Mouse (Mus musculus) ovary, adult 18-20 months (tissue): Measurements from ENCODE around the gene Rtn4rl1.

Source experiments
- DNase-seq: peaks from one replicate; pipeline ENCODE4 v3.0.0; 2022; ENCODE audit warnings: low spot score, mixed read lengths

Rtn4rl1 gene

DNA sequence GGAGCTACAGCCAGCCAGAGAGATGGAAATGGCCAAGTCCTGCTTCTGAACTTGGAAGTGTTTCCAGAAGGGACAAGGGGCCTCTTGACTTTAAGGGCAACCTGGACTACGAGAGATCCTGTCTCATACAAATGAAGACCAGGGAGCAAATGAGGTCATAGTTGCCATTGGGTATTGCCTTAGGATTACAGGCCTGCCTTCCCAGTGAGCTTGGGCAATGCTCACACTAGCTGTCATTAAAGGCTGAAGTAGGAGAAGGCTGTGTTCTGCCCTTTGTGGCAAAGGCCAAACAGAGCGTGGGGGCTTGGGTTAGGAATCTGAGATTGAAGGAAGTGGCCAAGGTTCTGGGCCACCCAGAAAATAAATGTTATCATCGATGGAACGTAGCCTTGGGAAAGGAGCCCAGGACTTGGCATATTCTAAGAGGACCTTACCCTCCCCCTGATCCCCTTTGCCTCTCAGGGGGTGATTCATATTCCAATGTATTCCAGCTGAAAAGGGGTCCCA is 57.5 kb downstream of the Rtn4rl1 start:
- DNase-seq, result peak; percentile 66

DNA sequence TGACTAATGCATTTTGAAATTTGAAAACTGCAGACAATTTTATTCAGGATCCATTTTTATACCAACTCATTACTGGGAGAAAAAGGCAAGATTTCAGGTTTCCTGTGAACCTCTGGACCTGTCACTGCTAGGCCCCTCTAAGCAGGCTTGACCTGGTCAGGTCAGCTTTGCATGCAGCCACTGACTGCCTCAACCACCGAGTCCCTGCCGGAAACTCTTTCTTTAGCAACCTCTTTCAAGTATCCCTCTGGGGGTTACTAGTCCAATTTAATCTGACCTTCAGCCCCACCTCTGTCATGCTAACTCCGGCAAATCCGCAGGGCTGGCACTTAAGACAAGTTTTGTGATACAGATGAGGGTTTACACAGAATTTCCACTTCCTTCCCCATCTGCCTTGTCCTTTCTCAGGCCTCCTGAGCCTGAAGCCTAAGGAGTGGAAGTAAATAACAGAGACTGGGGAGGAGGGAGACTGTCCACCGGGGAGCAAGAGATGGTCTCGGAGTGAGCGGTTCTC is 58.0 kb downstream of the Rtn4rl1 start:
- no peak for DNase-seq

- DNase-seq, result peak; percentile 58
These were observed 60.8 kb downstream of the Rtn4rl1 start for GRCm38 (mm10) chr11:75254252-75254912.

DNA sequence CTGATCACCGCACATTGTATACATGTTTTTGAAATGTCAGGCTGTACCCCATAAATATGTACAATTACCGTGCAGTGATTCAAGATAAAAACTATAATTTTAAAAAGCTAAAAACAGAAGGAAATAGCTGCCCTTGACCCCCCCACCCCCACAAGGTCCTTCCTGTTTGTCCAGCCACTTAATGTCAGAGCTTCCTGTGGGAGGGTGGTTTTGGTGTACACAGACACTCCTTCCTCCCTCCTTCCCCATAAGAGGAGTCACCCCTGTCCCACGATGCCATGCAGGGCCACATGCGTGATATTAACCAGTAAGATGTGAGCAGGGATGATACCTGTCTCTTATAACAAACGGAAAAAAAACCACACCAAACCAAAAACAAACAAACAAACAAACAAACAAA is 61.7 kb downstream of the Rtn4rl1 start:
- no peak for DNase-seq

DNA sequence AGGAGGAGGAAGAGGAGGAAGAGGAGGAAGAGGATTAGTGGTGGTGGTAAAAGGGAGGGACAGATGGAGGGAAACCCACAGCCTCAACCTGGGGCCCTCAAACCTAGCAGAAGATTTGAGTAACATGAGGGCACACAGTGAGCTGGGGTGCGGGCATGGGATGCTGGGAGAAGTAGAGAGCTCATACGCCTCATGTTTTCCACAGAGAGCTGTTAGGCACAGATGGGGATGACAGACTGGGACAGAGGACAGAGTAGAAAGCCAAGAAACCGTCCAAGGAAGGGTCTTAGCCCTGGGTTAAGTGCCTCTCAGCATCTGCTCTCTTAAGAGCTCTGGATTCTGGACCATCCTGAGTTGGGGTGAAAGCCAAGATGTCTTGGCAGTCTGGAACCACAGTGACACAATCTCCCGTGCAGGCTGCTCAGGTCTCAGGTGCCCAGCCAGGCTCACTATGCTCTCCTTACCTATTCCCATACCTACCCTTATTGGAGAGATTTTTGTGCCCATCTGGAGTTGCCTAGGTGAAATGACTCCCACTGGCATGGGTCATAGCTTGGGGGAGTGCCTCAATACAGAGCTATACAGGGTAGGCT is 63.6 kb downstream of the Rtn4rl1 start:
- no peak for DNase-seq

- peak; percentile 69 for DNase-seq
These were observed 65.8 kb downstream of the Rtn4rl1 start for GRCm38 (mm10) chr11:75259416-75259815.

DNA sequence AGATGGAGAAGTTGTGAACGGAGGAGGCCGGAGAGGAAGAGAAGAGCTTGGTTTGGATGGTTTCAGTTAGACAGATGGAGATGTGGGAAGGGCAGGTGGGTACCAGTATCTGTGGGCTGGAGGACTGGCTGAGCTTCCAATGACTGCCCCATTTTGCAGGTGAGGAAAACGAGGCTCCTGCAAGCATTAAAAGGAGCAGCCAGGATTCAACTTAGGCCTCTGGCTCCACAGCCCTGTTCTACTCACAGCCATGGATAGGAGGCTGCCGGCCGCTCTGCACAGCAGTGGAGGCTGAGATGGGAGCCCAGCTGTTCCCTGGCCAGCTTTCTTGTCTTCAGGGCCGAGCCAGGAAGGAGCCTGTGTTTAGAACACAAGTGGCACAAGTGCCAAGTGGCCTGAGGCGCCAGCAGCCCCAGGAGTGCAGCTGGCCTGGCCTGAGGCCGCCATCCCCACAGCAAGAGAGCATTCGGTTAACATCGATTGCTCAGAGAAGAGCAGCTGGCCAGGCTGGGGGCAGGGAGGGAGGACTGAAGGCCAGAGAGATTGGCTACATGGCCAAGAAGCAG is 66.5 kb downstream of the Rtn4rl1 start:
- DNase-seq, result peak; percentile 60

- no peak for DNase-seq
These were observed 67.4 kb downstream of the Rtn4rl1 start for GRCm38 (mm10) chr11:75261016-75261415.

DNA sequence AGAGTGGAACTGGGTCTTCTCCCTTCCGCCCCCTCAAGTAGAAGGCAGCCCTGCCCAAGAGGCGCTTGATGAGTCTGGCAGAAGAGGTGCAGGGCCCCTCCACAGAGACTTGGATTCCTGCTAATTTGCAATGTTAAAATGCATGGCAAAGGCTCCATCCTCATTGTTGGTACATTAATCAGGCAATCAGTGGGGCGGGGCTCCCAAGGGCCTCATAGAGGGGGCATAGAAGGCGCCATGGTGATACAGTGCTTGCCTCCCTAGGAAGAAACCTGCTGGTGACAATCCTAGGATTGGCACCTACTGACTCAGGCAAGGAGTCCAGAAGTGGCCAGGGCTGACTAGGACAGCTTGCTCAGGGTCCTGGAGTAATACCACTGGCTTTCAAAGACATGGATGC is 68.1 kb downstream of the Rtn4rl1 start:
- no peak for DNase-seq

- DNase-seq, result no peak
These were observed 68.6 kb downstream of the Rtn4rl1 start for GRCm38 (mm10) chr11:75262181-75262580.

DNA sequence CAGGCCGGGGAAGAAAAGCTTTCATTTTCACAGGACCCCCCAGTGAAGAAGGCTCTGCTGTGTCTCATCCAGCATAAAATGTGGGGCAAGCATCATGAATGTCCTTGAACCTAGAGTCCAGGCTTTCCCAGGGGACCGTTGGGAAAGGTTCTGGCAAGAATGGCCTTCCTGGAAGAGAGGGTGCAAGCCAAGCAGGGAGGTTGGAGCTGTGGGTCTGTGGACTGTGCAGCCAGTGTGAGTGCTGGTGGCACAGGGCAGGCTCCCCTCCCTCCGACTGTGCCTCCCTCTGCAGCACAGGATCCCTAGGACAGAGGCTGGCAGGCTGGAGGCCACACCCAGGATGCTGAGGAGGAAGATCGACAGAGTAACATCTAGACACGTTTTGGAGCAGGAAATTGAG is 69.2 kb downstream of the Rtn4rl1 start:
- no peak for DNase-seq

- no peak for DNase-seq
These were observed 69.8 kb downstream of the Rtn4rl1 start for GRCm38 (mm10) chr11:75263274-75263963.

DNA sequence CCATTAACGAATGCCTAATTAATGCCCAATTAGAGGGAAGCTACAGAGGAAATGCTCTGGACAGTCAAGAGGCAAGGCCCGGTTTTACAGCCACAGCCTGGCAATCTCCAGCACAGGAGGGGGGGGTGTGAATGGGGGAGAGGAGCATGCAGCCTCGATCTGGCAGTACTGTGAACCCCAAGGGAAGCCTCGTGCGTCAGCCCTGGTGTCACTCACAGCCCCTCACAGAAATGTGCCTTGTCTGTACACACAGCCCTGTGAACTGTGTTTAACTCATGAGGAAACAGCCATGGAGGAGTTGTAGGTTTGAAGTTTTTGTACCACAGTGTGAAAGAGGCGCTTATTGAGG is 70.4 kb downstream of the Rtn4rl1 start:
- no peak for DNase-seq

DNA sequence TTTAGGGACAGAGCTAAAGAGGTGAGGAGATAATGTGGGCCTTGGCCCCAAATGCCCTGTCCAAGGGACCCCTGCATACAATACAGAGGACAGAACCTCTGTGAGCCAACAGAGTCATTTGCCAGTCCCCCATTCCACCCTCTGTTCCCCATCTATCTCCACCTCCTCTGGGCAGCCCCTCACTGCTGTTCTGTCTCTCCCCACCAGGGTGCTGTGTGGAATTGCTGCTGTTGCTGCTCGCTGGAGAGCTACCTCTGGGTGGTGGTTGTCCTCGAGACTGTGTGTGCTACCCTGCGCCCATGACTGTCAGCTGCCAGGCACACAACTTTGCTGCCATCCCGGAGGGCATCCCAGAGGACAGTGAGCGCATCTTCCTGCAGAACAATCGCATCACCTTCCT is 71.0 kb downstream of the Rtn4rl1 start:
- DNase-seq, result no peak

- DNase-seq, result no peak
These were observed 72.0 kb downstream of the Rtn4rl1 start for GRCm38 (mm10) chr11:75265545-75265944.

DNA sequence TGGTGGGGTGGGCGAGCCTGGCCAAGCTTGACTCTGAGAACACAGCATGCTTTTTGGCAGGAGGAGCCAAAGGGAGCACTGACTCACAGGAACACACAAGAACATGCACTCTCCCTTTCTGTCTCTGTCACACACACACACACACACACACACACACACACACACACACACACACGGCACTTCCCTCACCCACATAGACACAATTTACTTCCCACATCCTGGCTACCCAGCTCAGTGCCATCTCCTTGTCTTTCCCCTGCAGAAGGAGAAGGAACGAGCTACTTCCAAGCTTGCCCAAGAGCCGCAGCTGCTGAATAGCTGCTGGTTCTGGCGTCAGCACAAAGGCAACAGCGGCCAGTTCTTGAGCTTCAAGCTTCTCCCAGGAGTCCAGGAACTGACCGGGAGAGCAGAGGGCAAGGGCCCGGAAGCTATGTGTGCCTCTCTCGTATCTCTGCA is 74.3 kb downstream of the Rtn4rl1 start:
- no peak for DNase-seq

- DNase-seq, result no peak
These were observed 74.9 kb downstream of the Rtn4rl1 start for GRCm38 (mm10) chr11:75268492-75268891.

GRCm38 (mm10) chr11:75269213-75269612 is 75.6 kb downstream of the Rtn4rl1 start:
- no peak for DNase-seq

DNA sequence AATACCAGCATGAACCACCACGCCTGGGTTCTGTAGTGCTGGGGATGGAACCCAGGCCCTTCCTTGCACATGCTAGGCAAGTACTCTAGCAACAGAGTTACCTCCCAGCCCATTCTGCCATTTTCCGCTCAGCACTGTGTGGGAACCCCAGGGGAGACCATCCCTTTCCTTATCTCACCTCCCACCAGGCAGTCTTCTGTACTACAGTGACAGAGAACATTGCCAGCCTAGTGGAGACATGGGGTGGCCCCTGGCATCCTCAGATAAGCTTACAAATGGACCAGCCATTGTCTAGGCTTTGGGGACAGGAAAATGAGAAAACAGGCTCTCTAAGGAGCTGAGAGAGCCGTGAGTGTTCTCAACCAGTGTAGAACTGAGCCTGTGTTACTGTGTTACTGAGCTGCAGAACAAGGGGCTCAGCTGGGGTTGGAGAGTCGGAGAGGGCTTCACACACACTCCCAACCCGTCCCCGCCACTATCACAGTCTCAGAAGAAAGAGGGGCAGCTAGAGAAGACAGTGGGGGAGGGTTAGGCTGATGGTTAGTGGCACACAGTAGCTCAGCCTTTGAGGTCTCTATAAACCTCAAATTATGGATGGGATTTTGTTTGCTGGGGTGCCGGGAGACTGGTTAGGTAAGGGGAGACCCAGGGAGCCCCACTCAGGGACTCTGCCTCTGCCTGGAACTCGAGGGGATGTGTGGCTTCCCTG is 76.8 kb downstream of the Rtn4rl1 start:
- no peak for DNase-seq

- no peak for DNase-seq
These were observed 77.4 kb downstream of the Rtn4rl1 start for GRCm38 (mm10) chr11:75270985-75271434.

DNA sequence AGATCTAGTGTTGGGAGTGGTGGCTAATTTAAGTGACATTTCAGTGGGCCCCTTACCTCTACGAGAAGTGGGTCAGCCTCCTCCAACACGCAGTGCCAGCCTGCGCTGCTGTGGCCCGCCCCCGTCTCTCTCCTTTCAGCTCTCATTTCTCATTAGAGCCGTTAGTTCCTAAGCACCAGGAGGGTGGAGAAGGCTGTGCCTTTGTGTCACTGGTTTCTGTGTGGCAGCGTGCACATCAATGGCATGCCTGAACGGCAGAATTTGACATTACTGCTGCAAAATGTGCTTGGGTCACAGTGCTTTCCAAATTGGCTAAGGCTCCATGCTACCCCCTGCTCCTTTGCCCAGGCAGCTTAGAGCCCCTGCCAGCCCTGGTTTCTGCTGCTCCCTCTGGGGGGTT is 79.9 kb downstream of the Rtn4rl1 start:
- no peak for DNase-seq

DNA sequence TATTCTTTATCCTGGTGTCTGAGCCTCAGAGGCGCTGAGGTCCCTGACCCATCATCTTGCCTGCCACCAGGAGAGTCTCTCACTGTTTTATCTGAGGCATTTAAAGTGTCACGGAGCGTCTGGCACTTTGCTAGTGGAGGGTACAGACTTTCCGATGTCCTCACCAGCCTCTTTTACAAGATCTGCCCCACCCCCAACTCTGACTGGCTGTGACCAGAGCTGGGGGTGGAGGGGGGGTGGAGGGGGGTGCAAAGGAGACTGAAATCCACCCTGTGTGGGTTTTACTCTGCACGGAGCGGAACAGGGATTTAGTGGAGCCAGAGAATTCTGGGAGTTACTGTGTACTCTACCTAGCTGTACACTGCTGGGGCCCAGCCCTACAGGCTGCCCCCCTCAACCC is 81.5 kb downstream of the Rtn4rl1 start:
- DNase-seq, result no peak
